Mouse (Mus musculus) erythroid progenitor cell, adult 5-6 weeks (primary cell): ENCODE data around the gene Gm5580. TPM values are rescaled to one million over a fixed set of nuclear protein-coding genes. Genes with fewer than 3 reads are reported as not detected.
"Not testable (repeated sequence)": the region's sequence is repeated elsewhere in the genome, so short reads cannot be mapped to it uniquely, and the experiment has no call there.

Source experiments
- ATAC-seq: replicated peaks from 2 replicates; pipeline ENCODE4 v1.8.0; 2016; ENCODE audit warnings: moderate number of reproducible peaks, mild to moderate bottlenecking, moderate TSS enrichment, inconsistent platforms; ENCODE audit not compliant: poor library complexity, low FRiP score, severe bottlenecking
- total RNA-seq, 2 experiments: library from RNA; stranded (forward) in 1 of 2; stranded (reverse) in 1 of 2; fragments of 150-400 nt in 1 of 2; fragments of 186-747, 209-891 nt in 1 of 2; gene quantifications; 2 replicates each; pipeline versions ENCODE4 v1.2.3 to v1.2.4; 2015 to 2017; ENCODE audit warnings: low replicate concordance in 2 of 2

Gm5580 gene
- not detected in 2 replicates for total RNA-seq (2015; ENCODE audit: low replicate concordance)
- 0.15 TPM in 1 of 2 replicates, not detected in the other for total RNA-seq (2017; ENCODE audit: low replicate concordance)

DNA sequence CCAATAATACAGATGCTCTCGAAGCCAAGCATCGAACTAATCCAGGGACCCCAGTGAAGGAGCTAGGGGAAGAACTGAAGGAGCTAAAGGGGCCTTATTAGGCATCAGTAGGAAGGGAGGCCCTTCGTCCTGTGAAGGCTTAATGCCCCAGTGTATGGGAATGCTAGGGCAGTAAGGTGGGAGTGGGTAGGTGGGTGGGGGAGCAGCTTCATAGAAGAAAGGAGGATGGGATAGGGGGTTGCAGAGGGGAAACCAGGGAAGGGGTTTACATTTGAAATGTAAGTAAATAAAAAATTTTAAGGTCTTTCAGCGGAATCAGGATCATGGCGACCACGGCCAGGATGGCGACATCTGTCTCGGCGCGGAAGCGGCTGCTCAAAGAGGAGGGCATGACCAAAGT is at the start of gene Gm5580:
Gene Gm5580, plus strand, starts transcription at position 301 of the 400 bp plus-strand sequence.
- not testable (repeated sequence) for ATAC-seq

DNA sequence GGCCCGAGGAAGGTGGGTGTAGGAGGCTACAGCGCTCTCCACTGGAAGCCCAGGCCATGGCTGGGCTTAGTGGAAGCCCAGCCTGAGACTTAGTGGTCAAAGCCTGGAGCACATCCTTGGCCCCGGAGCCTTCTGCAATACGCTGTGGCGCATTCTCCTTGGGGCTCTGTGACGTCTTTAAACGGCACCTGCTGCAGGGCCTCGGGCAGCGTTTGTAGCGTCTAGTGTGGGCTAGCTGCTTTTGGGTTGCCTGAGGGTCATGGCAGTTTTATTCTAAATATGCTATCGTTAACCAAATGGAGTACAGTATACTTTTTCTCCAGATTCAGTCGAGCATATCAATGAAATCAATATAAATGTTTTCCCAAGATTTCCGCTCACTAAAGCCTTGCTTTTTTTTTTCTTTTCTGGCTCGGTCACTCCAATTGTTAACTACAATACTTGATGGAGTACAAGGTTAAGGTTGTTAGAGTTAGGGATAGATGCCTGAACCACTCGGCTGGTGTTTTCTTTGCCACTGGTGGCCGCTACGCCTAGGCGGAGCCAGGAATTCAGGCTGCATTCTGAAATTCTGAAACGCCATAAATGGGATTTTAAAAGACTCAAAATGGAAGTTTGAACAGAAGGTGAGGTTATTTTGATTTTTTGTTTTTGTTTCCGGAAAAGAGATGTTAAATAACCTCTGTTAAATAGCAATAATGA is 44.5 kb upstream of the Gm5580 start, which contains the start of gene Olfr212:
Gene Olfr212, plus strand, starts transcription at position 215 of the 702 bp plus-strand sequence.
- peak; percentile 79 for ATAC-seq

DNA sequence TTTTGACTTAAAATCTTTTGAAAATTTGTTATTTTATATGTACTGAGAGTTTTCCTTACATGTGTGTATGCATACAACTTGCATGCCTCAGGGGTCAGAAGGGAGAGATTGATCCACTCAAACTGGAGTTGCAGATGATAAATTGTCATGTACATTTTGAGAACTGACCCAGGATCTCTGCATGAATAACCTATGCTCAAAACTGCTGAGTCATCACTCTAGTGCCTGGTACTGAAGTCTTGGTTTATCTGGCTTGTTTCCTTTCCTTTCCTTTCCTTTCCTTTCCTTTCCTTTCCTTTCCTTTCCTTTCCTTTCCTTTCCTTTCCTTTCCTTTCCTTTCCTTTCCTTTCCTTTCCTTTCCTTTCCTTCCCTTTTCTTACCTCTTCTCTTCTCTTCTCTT is 36.1 kb upstream of the Gm5580 start:
- ATAC-seq = no peak

DNA sequence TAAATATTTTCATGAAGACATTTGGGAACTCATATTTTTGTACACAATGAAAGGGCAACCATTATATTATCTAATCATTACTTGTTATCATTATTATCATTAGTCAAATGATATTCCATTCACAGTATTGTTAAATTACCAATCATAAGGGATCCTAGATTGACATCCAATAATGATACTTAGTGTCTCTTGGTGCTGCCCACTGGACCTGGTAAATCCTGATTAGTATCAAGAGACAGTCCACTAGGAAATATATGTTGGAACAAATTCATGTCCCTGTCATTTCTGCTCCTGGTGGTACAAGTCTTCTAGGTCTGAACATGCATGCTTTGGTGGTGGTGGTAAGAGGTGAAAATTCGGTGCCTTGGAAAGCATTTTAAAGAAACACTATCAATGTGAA is 12.8 kb upstream of the Gm5580 start, which contains the start of gene Olfr213:
Gene Olfr213, plus strand, starts transcription at position 301 of the 400 bp plus-strand sequence.
- ATAC-seq = no peak

DNA sequence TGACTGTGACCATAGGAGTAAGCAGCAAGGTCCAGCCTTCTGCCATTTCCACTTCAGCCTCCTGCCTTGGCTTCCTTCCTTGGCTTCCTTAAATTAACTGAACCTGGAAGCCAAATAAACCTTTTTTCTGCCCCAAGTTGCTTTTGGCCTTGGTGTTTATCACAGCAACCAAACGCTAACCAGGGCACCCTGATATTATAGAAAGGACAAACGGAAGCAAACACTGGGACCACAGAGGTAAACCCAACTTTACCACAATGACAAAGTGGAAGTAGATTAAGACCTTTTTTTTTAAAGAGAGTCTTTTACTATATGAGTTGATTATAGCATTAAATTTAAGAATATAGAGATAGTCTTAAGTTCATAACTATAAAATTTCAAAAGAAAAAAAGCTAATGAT is 8.4 kb upstream of the Gm5580 start:
- ATAC-seq = no peak

DNA sequence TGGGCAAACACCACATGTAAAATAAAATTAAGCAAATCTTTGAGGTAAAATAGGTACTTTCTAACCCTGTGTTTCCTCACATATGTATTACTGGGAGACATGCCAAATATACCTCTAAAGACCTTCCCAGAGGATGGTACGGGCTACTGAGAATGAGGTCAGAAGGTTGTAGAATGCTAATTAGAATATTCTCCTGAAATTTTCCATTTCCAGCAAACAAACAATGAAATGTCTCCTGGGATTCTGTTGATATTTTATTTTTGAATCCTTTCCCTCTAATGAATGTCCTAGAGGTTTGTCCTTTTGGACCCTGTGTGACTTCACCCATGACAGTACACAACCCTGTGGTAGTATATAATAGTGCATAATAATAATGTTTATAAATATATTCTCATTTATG is 3.0 kb downstream of the Gm5580 start, which contains the start of gene Olfr214:
Gene Olfr214, plus strand, starts transcription at position 301 of the 400 bp plus-strand sequence.
- ATAC-seq = no peak

DNA sequence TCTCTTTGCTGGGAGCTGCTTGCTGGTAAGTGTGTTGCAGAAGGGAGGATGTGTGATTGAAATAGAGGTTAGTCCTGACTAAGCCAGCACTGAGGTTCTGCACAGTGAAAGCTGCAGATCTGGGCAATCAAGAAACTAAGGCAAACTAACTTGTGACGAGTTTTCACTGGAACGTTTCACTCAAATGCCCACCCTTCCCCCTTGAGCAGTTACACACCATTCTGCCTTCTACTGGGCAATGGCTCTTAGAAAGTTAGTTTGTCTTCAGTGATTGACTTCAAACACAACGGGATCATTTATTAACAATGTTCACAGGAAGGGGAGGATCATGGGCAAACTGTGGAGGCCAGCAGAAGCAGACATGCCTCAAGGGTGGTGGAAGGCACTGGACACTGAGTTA is 4.0 kb downstream of the Gm5580 start:
- no peak for ATAC-seq

DNA sequence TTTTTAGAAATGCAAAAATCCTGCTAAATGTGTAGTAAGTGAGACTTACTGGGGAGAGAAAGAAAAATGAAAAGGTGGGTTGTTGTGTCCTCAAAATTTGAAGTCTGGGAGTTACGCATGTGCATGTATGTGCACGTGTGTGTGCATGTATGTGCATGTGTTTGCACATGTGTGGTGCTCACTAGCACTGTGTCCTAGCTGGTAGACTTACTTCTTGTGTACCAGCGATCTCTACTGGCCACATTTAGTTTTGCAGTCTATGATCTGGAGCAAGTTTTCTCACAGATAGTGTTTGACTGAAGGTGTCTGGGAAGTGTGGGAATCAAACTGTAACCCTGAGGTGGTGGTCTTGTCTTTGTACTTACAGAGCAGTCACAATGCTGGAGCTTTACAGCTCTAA is 18.9 kb downstream of the Gm5580 start:
- ATAC-seq = peak; percentile 46; the same call in 1 of the 2 replicates

DNA sequence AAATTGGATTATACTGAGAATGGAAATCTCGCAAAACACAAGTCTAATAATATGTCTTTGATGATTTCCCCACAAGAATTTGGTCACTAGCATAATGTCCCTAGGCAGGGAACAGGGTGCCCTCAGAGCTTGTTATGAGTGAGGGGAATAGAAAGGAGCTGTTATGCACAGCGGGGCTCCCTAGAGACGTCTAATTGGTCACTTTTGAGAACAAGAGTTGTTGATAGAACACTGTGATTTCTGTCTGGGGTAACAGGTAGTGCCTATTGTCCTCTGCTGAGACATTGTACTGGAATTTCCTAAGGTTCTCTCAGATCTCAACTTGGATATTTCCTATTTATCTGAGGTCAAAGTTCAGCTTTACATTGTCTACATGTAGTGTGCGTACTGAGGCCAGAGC is 33.2 kb downstream of the Gm5580 start, which contains the start of gene Olfr215:
Gene Olfr215, minus strand, starts transcription at position 101 of the 400 bp plus-strand sequence.
- ATAC-seq = no peak

DNA sequence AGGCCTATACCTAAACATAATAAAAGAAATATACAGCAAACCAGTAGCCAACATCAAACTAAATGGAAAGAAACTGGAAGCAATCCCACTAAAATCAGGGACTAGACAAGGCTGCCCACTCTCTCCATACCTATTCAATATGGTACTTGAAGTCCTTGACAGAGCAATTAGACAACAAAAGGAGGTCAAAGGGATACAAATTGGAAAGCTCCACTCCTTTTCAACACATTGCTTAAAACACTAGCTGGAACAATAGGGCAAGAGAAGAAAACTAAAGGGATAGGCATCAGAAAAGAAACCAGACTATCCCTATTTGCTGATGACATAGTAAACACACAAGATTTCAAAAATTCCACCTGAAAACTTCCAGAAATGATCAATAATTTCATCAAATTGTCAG is 50.0 kb downstream of the Gm5580 start:
- not testable (repeated sequence) for ATAC-seq

Other genes with a start within 250 kb of the Gm5580 start
- 417 and 504 TPM in 2 replicates for gene March8, start 213.1 kb upstream of the Gm5580 start, total RNA-seq (2015; ENCODE audit: low replicate concordance)
- gene March8, start 213.1 kb upstream of the Gm5580 start, total RNA-seq (2017; ENCODE audit: low replicate concordance) = 368 and 504 TPM in 2 replicates
- gene Alox5, start 90.0 kb upstream of the Gm5580 start, total RNA-seq (2015; ENCODE audit: low replicate concordance) = 15.1 and 20.1 TPM in 2 replicates
- gene Alox5, start 90.0 kb upstream of the Gm5580 start, total RNA-seq (2017; ENCODE audit: low replicate concordance) = 8.9 and 10.4 TPM in 2 replicates
- gene Olfr211, start 62.0 kb upstream of the Gm5580 start, total RNA-seq (2015; ENCODE audit: low replicate concordance) = not detected in 2 replicates
- not detected in 2 replicates for gene Olfr211, start 62.0 kb upstream of the Gm5580 start, total RNA-seq (2017; ENCODE audit: low replicate concordance)
- gene Olfr212, start 44.6 kb upstream of the Gm5580 start, total RNA-seq (2015; ENCODE audit: low replicate concordance) = not detected in 2 replicates
- gene Olfr212, start 44.6 kb upstream of the Gm5580 start, total RNA-seq (2017; ENCODE audit: low replicate concordance) = not detected in 2 replicates
- not detected in 2 replicates for gene Olfr213, start 12.7 kb upstream of the Gm5580 start, total RNA-seq (2015; ENCODE audit: low replicate concordance)
- not detected in 2 replicates for gene Olfr213, start 12.7 kb upstream of the Gm5580 start, total RNA-seq (2017; ENCODE audit: low replicate concordance)
- gene Olfr214, start 3.1 kb downstream of the Gm5580 start, total RNA-seq (2015; ENCODE audit: low replicate concordance) = not detected in 2 replicates
- gene Olfr214, start 3.1 kb downstream of the Gm5580 start, total RNA-seq (2017; ENCODE audit: low replicate concordance) = not detected in 2 replicates
- gene Olfr215, start 33.1 kb downstream of the Gm5580 start, total RNA-seq (2015; ENCODE audit: low replicate concordance) = not detected in 2 replicates
- gene Olfr215, start 33.1 kb downstream of the Gm5580 start, total RNA-seq (2017; ENCODE audit: low replicate concordance) = not detected in 2 replicates
- gene Zfp422, start 77.9 kb downstream of the Gm5580 start, total RNA-seq (2015; ENCODE audit: low replicate concordance) = 20.2 and 29.8 TPM in 2 replicates
- gene Zfp422, start 77.9 kb downstream of the Gm5580 start, total RNA-seq (2017; ENCODE audit: low replicate concordance) = 5.5 and 6.3 TPM in 2 replicates
- gene Depp1, start 99.5 kb downstream of the Gm5580 start, total RNA-seq (2015; ENCODE audit: low replicate concordance) = not detected in 2 replicates
- 2.8 TPM in 1 of 2 replicates, not detected in the other for gene Depp1, start 99.5 kb downstream of the Gm5580 start, total RNA-seq (2017; ENCODE audit: low replicate concordance)
- gene Rassf4, start 122.8 kb downstream of the Gm5580 start, total RNA-seq (2015; ENCODE audit: low replicate concordance) = 28.1 and 28.8 TPM in 2 replicates
- 6.9 and 11.4 TPM in 2 replicates for gene Rassf4, start 122.8 kb downstream of the Gm5580 start, total RNA-seq (2017; ENCODE audit: low replicate concordance)
- gene Tmem72, start 165.8 kb downstream of the Gm5580 start, total RNA-seq (2015; ENCODE audit: low replicate concordance) = under 0.01 and 0.42 TPM in 2 replicates
- 0.08 and 0.13 TPM in 2 replicates for gene Tmem72, start 165.8 kb downstream of the Gm5580 start, total RNA-seq (2017; ENCODE audit: low replicate concordance)